Mouse (Mus musculus): ENCODE measurements around the gene Sec14l5. TPM values are rescaled to one million over a fixed set of nuclear protein-coding genes. Genes with fewer than 3 reads are reported as not detected.

Gene Sec14l5
- polyA plus RNA-seq, 1 experiment from 2014 or later: not detected

DNA sequence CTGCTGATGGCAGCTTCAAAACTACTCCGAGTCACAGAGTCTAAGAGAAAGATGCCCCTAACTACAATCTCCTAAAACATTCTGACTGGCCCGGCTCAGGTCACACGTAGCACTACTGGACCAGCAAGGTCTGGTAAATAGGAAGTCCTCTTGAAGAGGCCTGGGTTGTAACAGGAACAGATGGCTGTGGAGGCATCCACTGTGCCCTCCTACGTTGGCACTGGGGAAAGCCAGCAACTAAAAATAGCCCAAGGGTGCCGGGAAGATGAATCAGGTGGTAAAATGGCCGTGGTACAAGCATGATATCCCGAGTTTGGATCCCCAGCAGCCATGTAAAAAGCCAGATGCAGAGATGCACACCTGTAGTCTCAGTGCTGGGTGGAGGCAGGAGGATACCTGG is 39.3 kb downstream of the Sec14l5 start:
- Histone ChIP-seq H3K4me3 (ENCODE audit: low read depth, low read length) (no peak overlapping the region), H3K9me3 (replicated peaks; ENCODE audit: control insufficient read depth, low read length) (no peaks in the 10 kb centered on the region), H3K36me3 (ENCODE audit: control insufficient read depth, insufficient read depth, low read length) (no peaks in the 10 kb centered on the region), H3K27ac (ENCODE audit: low read depth, low read length) (no peak overlapping the region), H3K27me3 (ENCODE audit: control insufficient read depth, insufficient read depth, low read length) (peaks cover 4% of the 10 kb centered on the region; the same call in 1 of the 2 replicates), H3K4me2 (no peak overlapping the region), H3K4me1 (ENCODE audit: control insufficient read depth, insufficient read depth, low read length) (no peaks in the 10 kb centered on the region), H3K9ac (ENCODE audit: low read depth, low read length) (no peak overlapping the region)
- no peak for ATAC-seq (replicated peaks; ENCODE audit: insufficient number of reproducible peaks, low FRiP score, low TSS enrichment)
- 51% methylated on average over 7 of the region's 7 CpGs for WGBS (ENCODE audit: insufficient replicate concordance)

DNA sequence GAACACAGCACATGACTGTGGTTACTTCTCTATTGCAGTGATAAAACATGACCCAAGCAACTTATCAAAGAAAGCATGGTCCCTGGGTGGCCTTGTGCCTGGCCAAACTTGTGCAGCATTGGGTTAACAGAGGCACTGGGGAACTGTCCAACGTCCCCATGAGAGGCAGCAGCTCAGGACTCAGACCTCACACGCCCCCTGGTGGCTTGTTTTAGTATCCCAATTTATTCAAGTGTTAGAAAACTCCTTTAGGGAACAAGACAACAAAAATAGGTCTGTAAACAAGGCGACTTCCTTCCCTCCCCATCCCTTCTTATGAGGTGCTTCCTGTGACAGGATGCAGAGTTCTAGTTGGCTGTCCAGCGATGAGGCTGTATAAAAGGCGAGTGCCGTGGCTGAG is 48.2 kb downstream of the Sec14l5 start:
- Histone ChIP-seq H3K4me1 (ENCODE audit: control insufficient read depth, insufficient read depth, low read length) (no peaks in the 10 kb centered on the region), H3K9me3 (replicated peaks; ENCODE audit: control insufficient read depth, low read length) (no peaks in the 10 kb centered on the region), H3K4me2 (no peak overlapping the region), H3K27me3 (ENCODE audit: control insufficient read depth, insufficient read depth, low read length) (no peaks in the 10 kb centered on the region), H3K27ac (ENCODE audit: low read depth, low read length) (no peak overlapping the region), H3K36me3 (ENCODE audit: control insufficient read depth, insufficient read depth, low read length) (0 out of 2 replicates have a peak, but pooled peaks cover 2% of the 10 kb centered on the region), H3K4me3 (ENCODE audit: low read depth, low read length) (no peak overlapping the region), H3K9ac (ENCODE audit: low read depth, low read length) (no peak overlapping the region)
- 26% methylated on average over 6 of the region's 6 CpGs for WGBS (ENCODE audit: insufficient replicate concordance)
- ATAC-seq (replicated peaks; ENCODE audit: insufficient number of reproducible peaks, low FRiP score, low TSS enrichment): no peak

GRCm38 (mm10) chr16:5202681-5203080 is 55.8 kb downstream of the Sec14l5 start:
- H3K27me3 ChIP-seq (ENCODE audit: control insufficient read depth, insufficient read depth, low read length): no peaks in the 10 kb centered on the region
- no peaks in the 10 kb centered on the region for H3K9me3 ChIP-seq (replicated peaks; ENCODE audit: control insufficient read depth, low read length)
- H3K4me3 ChIP-seq (ENCODE audit: low read depth, low read length): peak overlapping the region; percentile 85
- H3K36me3 ChIP-seq (ENCODE audit: control insufficient read depth, insufficient read depth, low read length): 0 out of 2 replicates have a peak, but pooled peaks cover 2% of the 10 kb centered on the region
- ATAC-seq (replicated peaks; ENCODE audit: insufficient number of reproducible peaks, low FRiP score, low TSS enrichment): no peak
- H3K27ac ChIP-seq (ENCODE audit: low read depth, low read length): no peak overlapping the region
- H3K9ac ChIP-seq (ENCODE audit: low read depth, low read length): no peak overlapping the region
- H3K4me2 ChIP-seq: peak overlapping the region; percentile 85
- 15% methylated on average over 4 of the region's 4 CpGs for WGBS (ENCODE audit: insufficient replicate concordance)
- H3K4me1 ChIP-seq (ENCODE audit: control insufficient read depth, insufficient read depth, low read length): peaks cover 7% of the 10 kb centered on the region; the same call in 1 of the 2 replicates

GRCm38 (mm10) chr16:5203200-5203599 is 56.3 kb downstream of the Sec14l5 start:
- H3K27ac ChIP-seq (ENCODE audit: low read depth, low read length): no peak overlapping the region
- no peaks in the 10 kb centered on the region for H3K27me3 ChIP-seq (ENCODE audit: control insufficient read depth, insufficient read depth, low read length)
- H3K4me1 ChIP-seq (ENCODE audit: control insufficient read depth, insufficient read depth, low read length): peaks cover 7% of the 10 kb centered on the region; the same call in 1 of the 2 replicates
- H3K9ac ChIP-seq (ENCODE audit: low read depth, low read length): peak overlapping the region; percentile 73
- no peak for ATAC-seq (replicated peaks; ENCODE audit: insufficient number of reproducible peaks, low FRiP score, low TSS enrichment)
- H3K4me2 ChIP-seq: peak overlapping the region; percentile 85
- 0 out of 2 replicates have a peak, but pooled peaks cover 2% of the 10 kb centered on the region for H3K36me3 ChIP-seq (ENCODE audit: control insufficient read depth, insufficient read depth, low read length)
- H3K9me3 ChIP-seq (replicated peaks; ENCODE audit: control insufficient read depth, low read length): no peaks in the 10 kb centered on the region
- 1% methylated on average over 36 of the region's 36 CpGs for WGBS (ENCODE audit: insufficient replicate concordance)
- H3K4me3 ChIP-seq (ENCODE audit: low read depth, low read length): peak overlapping the region; percentile 85

- H3K9me3 ChIP-seq (replicated peaks; ENCODE audit: control insufficient read depth, low read length): no peaks in the 10 kb centered on the region
- H3K36me3 ChIP-seq (ENCODE audit: control insufficient read depth, insufficient read depth, low read length): 0 out of 2 replicates have a peak, but pooled peaks cover 2% of the 10 kb centered on the region
- H3K27me3 ChIP-seq (ENCODE audit: control insufficient read depth, insufficient read depth, low read length): no peaks in the 10 kb centered on the region
- WGBS (ENCODE audit: insufficient replicate concordance): 4% methylated on average over 40 of the region's 40 CpGs
- H3K4me2 ChIP-seq: peak within 1 kb of the TSS; percentile 85
- peak; percentile 70 for ATAC-seq (replicated peaks; ENCODE audit: insufficient number of reproducible peaks, low FRiP score, low TSS enrichment)
- peaks cover 7% of the 10 kb centered on the region; the same call in 1 of the 2 replicates for H3K4me1 ChIP-seq (ENCODE audit: control insufficient read depth, insufficient read depth, low read length)
- H3K4me3 ChIP-seq (ENCODE audit: low read depth, low read length): peak within 1 kb of the TSS; percentile 85
- no peak within 1 kb of the TSS for H3K27ac ChIP-seq (ENCODE audit: low read depth, low read length)
- H3K9ac ChIP-seq (ENCODE audit: low read depth, low read length): peak within 1 kb of the TSS; percentile 73
These were observed 56.9 kb downstream of the Sec14l5 start, which contains the start of gene Nagpa for GRCm38 (mm10) chr16:5203668-5204433. TSS of gene Nagpa (minus strand) at chr16:5204012.

DNA sequence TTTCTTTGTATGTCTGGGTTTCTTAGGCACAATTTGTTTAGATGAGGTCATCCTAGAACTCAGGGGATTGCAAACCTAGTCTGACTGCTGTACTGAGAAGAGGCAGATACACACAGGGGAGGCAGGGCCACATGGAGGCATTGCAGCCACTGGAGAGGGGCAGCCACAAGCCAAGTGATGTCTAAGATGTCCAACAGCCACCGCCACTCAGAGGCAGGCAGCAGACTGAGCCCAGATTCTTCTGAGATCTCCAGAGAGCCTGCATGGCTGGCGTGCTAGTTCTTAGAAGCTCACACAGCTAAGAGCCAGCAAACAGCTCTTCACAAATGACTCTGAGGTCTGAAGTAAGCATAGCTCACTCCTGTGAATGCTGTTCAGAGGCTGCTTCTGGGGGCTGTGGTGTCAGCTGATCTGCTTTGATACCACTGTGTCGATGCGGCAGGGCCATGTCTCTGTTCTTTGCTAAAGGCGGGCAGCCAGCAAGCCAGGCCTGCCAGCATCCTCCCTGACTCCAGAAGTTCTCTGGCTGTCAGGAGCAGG is 58.6 kb downstream of the Sec14l5 start:
- Histone ChIP-seq H3K27me3 (ENCODE audit: control insufficient read depth, insufficient read depth, low read length) (no peaks in the 10 kb centered on the region), H3K4me2 (no peak overlapping the region), H3K9me3 (replicated peaks; ENCODE audit: control insufficient read depth, low read length) (no peaks in the 10 kb centered on the region), H3K27ac (ENCODE audit: low read depth, low read length) (no peak overlapping the region), H3K9ac (ENCODE audit: low read depth, low read length) (no peak overlapping the region), H3K4me1 (ENCODE audit: control insufficient read depth, insufficient read depth, low read length) (peaks cover 7% of the 10 kb centered on the region; the same call in 1 of the 2 replicates), H3K4me3 (ENCODE audit: low read depth, low read length) (no peak overlapping the region), H3K36me3 (ENCODE audit: control insufficient read depth, insufficient read depth, low read length) (no peaks in the 10 kb centered on the region)
- WGBS (ENCODE audit: insufficient replicate concordance): 66% methylated on average over 5 of the region's 5 CpGs
- no peak for ATAC-seq (replicated peaks; ENCODE audit: insufficient number of reproducible peaks, low FRiP score, low TSS enrichment)

DNA sequence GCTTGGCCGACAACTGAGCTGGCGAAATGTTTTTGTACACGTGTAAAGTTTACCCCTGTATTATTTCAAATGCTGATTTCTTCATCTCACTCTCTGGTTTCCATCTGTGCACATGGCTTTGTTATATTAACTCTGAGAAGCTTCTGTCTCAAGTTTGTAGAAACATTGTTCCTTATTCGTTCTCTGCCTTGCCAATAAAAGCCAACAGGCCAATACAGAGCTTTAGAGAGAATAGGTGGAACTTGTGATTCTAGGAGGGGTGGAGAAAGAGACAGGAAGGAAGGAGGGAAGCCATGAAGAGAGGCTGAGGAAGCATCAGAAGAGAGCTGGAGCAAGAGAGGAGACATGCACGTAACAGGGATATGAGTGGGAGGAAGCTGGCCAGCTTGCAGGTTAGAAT is 59.1 kb downstream of the Sec14l5 start:
- Histone ChIP-seq H3K36me3 (ENCODE audit: control insufficient read depth, insufficient read depth, low read length) (no peaks in the 10 kb centered on the region), H3K4me3 (ENCODE audit: low read depth, low read length) (no peak overlapping the region), H3K9ac (ENCODE audit: low read depth, low read length) (0 out of 2 replicates have a peak overlapping the region, but pooled peaks have one; percentile 22), H3K9me3 (replicated peaks; ENCODE audit: control insufficient read depth, low read length) (no peaks in the 10 kb centered on the region), H3K27me3 (ENCODE audit: control insufficient read depth, insufficient read depth, low read length) (no peaks in the 10 kb centered on the region), H3K4me2 (no peak overlapping the region), H3K27ac (ENCODE audit: low read depth, low read length) (no peak overlapping the region), H3K4me1 (ENCODE audit: control insufficient read depth, insufficient read depth, low read length) (peaks cover 7% of the 10 kb centered on the region; the same call in 1 of the 2 replicates)
- no peak for ATAC-seq (replicated peaks; ENCODE audit: insufficient number of reproducible peaks, low FRiP score, low TSS enrichment)
- WGBS (ENCODE audit: insufficient replicate concordance): 59% methylated on average over 5 of the region's 5 CpGs

GRCm38 (mm10) chr16:5210365-5210764 is 63.5 kb downstream of the Sec14l5 start:
- H3K4me3 ChIP-seq (ENCODE audit: low read depth, low read length): no peak overlapping the region
- no peak overlapping the region for H3K4me2 ChIP-seq
- H3K27me3 ChIP-seq (ENCODE audit: control insufficient read depth, insufficient read depth, low read length): no peaks in the 10 kb centered on the region
- H3K4me1 ChIP-seq (ENCODE audit: control insufficient read depth, insufficient read depth, low read length): no peaks in the 10 kb centered on the region
- no peaks in the 10 kb centered on the region for H3K36me3 ChIP-seq (ENCODE audit: control insufficient read depth, insufficient read depth, low read length)
- H3K9me3 ChIP-seq (replicated peaks; ENCODE audit: control insufficient read depth, low read length): no peaks in the 10 kb centered on the region
- H3K27ac ChIP-seq (ENCODE audit: low read depth, low read length): no peak overlapping the region
- WGBS (ENCODE audit: insufficient replicate concordance): 68% methylated on average over 2 of the region's 2 CpGs
- ATAC-seq (replicated peaks; ENCODE audit: insufficient number of reproducible peaks, low FRiP score, low TSS enrichment): no peak
- H3K9ac ChIP-seq (ENCODE audit: low read depth, low read length): no peak overlapping the region
